Mouse (Mus musculus) myocyte (in vitro differentiated cells): ENCODE results near the gene H13. TPM values are rescaled to one million over a fixed set of nuclear protein-coding genes. Genes with fewer than 3 reads are reported as not detected.

Experiments used
- H3K27me3 ChIP-seq: one replicate; pipeline ENCODE4 v1.6.1; 2011; ENCODE audit not compliant: control insufficient read depth, insufficient read depth, insufficient read length
- H3K36me3 ChIP-seq: one replicate; pipeline ENCODE4 v1.6.1; 2011; ENCODE audit not compliant: control insufficient read depth, insufficient read depth
- H3K4me2 ChIP-seq: one replicate; pipeline ENCODE4 v1.6.1; 2011; ENCODE audit warnings: low read depth, control low read depth
- H3K4me3 ChIP-seq: one replicate; pipeline ENCODE4 v1.5.1; 2011; ENCODE audit warnings: mild to moderate bottlenecking, control low read depth, moderate library complexity
- H3K79me2 ChIP-seq: one replicate; pipeline ENCODE4 v1.6.1; 2011; ENCODE audit not compliant: control insufficient read depth, insufficient read depth
- H3ac ChIP-seq: one replicate; pipeline ENCODE4 v1.6.1; 2011; ENCODE audit not compliant: control insufficient read depth, insufficient read length
- CEBPB ChIP-seq: IDR thresholded peaks from 2 replicates; pipeline ENCODE4 v1.6.1; 2011; ENCODE audit warnings: mild to moderate bottlenecking, moderate library complexity; ENCODE audit not compliant: poor library complexity, insufficient read depth, severe bottlenecking
- E2F4 ChIP-seq: IDR thresholded peaks from one replicate; pipeline ENCODE4 v1.6.1; 2011; ENCODE audit warnings: mild to moderate bottlenecking, control low read depth, moderate library complexity; ENCODE audit not compliant: insufficient read depth
- MAX ChIP-seq: IDR thresholded peaks from one replicate; pipeline ENCODE4 v1.6.1; 2011; ENCODE audit warnings: low read depth, mild to moderate bottlenecking, control low read depth
- MYOD1 ChIP-seq, 3 experiments: IDR thresholded peaks; one replicate each; pipeline ENCODE4 v1.6.1; 2011; ENCODE audit warnings: control low read depth in 2 of 3, low read depth in 2 of 3, mild to moderate bottlenecking in 2 of 3, moderate library complexity in 1 of 3; ENCODE audit not compliant: insufficient read length in 2 of 3, control insufficient read depth in 1 of 3
- MYOG ChIP-seq, 3 experiments: IDR thresholded peaks; one replicate each; pipeline ENCODE4 v1.6.1; 2011; ENCODE audit warnings: control low read depth in 2 of 3, low read depth in 2 of 3, mild to moderate bottlenecking in 2 of 3; ENCODE audit not compliant: insufficient read length in 2 of 3, control insufficient read depth in 1 of 3, insufficient read depth in 1 of 3
- POLR2A ChIP-seq: IDR thresholded peaks from one replicate; pipeline ENCODE4 v1.6.1; 2011; ENCODE audit warnings: low read depth, mild to moderate bottlenecking, control low read depth, moderate library complexity; ENCODE audit not compliant: insufficient read length
- POLR2AphosphoS2 ChIP-seq: IDR thresholded peaks from one replicate; pipeline ENCODE4 v1.6.1; 2011; ENCODE audit warnings: low read depth, control low read depth; ENCODE audit not compliant: insufficient read length
- REST ChIP-seq: IDR thresholded peaks from one replicate; pipeline ENCODE4 v1.6.1; 2011; ENCODE audit warnings: mild to moderate bottlenecking, control low read depth, moderate library complexity; ENCODE audit not compliant: insufficient read depth, insufficient read length
- SRF ChIP-seq: IDR thresholded peaks from one replicate; pipeline ENCODE4 v1.6.1; 2011; ENCODE audit warnings: low read depth; ENCODE audit not compliant: control insufficient read depth, insufficient read length
- TCF12 ChIP-seq: IDR thresholded peaks from one replicate; pipeline ENCODE4 v1.6.1; 2011; ENCODE audit warnings: mild to moderate bottlenecking, control low read depth; ENCODE audit not compliant: poor library complexity, insufficient read depth, severe bottlenecking
- TCF3 ChIP-seq: IDR thresholded peaks from one replicate; pipeline ENCODE4 v1.6.1; 2011; ENCODE audit warnings: low read depth, control low read depth; ENCODE audit not compliant: insufficient read length
- USF1 ChIP-seq: IDR thresholded peaks from one replicate; pipeline ENCODE4 v1.6.1; 2011; ENCODE audit warnings: low read depth, mild to moderate bottlenecking, control low read depth, moderate library complexity
- polyA plus RNA-seq: library from polyadenylated mRNA; unstranded; fragments of >200 nt; fragmentation: generic; extraction: Trizol; gene quantifications from one replicate; pipeline ENCODE4 v1.2.1, GENCODE M21; 2012; ENCODE audit warnings: missing spikeins

Gene H13
- polyA plus RNA-seq, 1 experiment: 190 TPM

DNA sequence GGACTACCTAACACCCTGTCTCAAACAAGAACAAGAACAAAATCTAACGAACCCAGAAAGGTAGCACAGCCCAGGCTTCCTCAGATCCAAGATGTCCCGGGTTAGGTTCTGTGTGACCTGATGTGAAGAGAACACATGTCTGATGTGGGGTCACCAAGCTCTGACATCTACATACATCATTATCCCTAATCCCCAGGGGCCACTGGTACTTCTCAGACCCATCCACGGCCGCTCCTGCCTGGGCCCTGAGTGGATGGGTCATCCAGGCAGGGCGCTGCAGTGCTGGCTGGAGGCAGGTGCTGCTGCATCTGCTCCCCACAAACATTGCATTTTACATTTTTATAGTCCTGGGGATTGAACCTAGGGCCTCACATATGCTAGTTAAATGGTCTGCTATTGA is 71.2 kb downstream of the H13 start:
- Histone ChIP-seq H3K4me2 (no peak overlapping the region), H3K36me3 (no peaks in the 10 kb centered on the region), H3K4me3 (no peak overlapping the region), H3ac (no peak overlapping the region), H3K27me3 (no peaks in the 10 kb centered on the region), H3K79me2 (peaks cover 24% of the 10 kb centered on the region)
- TF ChIP-seq MYOD1 (IDR thresholded peaks at IDR 0.05; ENCODE audit: control insufficient read depth in 1 of 3, insufficient read length in 2 of 3, low read depth in 2 of 3) (peak in 1 of 3 experiments; percentile 45), REST (no peak)

DNA sequence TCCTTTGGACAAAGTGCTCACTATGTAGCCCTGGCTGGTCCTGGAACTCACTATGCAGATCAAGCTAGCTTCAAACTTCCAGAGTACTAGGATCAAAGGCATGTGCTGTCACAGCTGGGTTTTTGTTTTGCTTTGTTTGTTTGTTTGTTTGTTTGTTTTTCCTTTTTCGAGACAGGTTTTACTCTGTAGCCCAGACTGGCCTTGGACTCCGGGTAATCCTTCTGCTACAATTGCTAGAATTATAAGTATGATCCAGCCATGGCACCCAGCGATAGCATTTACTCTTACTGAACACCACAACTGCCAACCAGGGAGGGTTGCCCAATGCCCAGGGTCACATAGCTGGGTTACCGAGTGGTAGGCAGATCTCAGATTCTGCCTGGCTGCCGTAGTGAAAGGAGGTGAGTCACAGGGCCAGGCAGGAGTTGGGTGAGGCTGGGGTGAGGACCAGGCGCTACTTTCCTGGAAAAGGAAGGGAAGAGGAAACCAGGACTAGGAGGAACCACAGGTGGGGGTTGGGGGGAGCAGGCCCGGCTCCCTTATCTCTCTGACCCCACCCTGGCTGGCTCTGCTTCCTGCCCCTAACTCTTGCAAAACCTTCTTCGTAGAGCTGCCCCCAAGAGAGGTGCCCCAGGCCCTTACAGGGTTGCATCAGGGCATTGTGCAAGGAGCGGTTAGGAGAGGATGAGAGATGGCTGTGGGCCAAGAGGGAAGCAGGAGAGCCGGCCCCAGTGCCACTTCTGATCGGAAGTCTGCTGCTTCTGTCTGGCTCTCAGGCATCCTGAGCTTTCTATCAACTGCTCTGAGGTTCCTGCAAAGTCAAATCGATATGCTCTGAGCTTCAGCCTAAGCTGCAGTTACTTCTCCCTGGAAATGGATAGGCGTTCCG is 72.1 kb downstream of the H13 start:
- H3ac ChIP-seq: no peak overlapping the region
- no peaks in the 10 kb centered on the region for H3K27me3 ChIP-seq
- H3K36me3 ChIP-seq: no peaks in the 10 kb centered on the region
- H3K79me2 ChIP-seq: peaks cover 22% of the 10 kb centered on the region
- TF ChIP-seq REST (no peak), TCF3 (no peak), CEBPB (peak; percentile 96), MAX (no peak), MYOG (IDR thresholded peaks at IDR 0.05; ENCODE audit: control insufficient read depth in 1 of 3, insufficient read depth in 1 of 3, insufficient read length in 2 of 3, low read depth in 2 of 3) (peak in 1 of 3 experiments; percentile 47), USF1 (no peak), POLR2A (peak; percentile 37)
- H3K4me2 ChIP-seq: peak overlapping the region; percentile 78
- peak overlapping the region; percentile 5 for H3K4me3 ChIP-seq

DNA sequence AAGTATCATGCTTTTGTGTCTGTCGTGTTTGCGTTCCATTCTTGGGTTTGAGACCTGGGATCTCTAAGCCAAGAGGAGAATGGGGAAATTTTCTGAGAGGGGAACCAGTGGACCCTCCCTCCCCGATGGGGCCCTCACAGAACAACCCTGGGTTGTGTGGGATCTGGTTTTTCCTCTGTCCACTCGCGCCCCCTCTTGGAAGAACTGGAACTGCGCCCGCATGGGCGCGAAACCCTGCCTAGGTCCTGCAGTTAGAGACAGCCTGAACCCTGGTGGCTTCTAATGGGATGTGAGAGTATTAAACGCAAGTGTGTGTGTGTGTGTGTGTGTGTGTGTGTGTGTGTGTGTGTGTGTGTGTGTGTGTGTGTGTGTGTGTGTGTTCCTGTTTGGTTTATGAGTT is 73.2 kb downstream of the H13 start:
- H3K79me2 ChIP-seq: peaks cover 11% of the 10 kb centered on the region
- H3K4me3 ChIP-seq: no peak overlapping the region
- H3K4me2 ChIP-seq: peak overlapping the region; percentile 78
- no peak overlapping the region for H3ac ChIP-seq
- no peaks in the 10 kb centered on the region for H3K36me3 ChIP-seq
- TF ChIP-seq MYOG (IDR thresholded peaks at IDR 0.05; ENCODE audit: control insufficient read depth in 1 of 3, insufficient read depth in 1 of 3, insufficient read length in 2 of 3, low read depth in 2 of 3) (no peak), REST (no peak), POLR2A (no peak), CEBPB (no peak), MAX (no peak), POLR2AphosphoS2 (no peak), MYOD1 (IDR thresholded peaks at IDR 0.05; ENCODE audit: control insufficient read depth in 1 of 3, insufficient read length in 2 of 3, low read depth in 2 of 3) (no peak)
- H3K27me3 ChIP-seq: no peaks in the 10 kb centered on the region

DNA sequence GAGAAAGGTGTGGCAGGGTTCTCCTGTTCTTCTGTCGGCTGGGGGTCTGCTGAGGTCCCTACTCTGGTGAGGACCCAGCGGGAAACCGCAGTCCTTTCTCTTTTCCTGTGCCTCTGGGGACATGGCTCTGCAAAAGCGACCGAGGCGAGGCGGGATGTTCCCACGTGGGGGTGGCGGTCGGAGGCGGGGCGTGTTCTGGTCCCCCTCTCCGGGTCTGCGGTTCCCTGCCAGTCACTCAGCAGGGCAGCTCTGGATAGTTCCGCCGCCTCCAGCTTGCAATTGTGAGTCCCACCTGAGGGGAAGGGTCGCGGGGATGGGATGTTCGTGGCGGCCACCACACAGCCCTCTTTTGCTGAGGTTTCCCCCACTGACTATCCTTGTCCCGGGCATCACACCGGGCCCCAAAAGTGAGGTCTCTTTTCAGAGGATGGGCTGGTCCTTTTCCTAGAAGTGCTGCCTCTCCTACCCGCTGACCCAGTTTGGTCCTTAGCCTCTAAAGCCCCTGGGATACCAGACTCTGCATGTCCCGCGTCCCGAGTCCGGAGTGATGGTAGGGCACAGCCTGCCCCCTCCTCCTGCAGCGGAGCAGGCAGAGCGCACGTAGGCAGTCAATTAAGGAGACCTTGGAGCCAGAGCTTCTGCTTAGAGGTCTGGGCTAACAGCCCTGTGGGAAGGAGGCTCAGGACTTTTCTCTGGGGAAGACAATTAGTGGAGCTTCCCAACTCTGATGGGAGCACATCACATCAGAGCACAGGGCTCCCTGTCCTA is 84.9 kb downstream of the H13 start, which contains the start of gene Cox4i2:
TSS of gene Cox4i2 (plus strand) at position 230 of the 768 bp plus-strand sequence.
- TF ChIP-seq MYOG (IDR thresholded peaks at IDR 0.05; ENCODE audit: control insufficient read depth in 1 of 3, insufficient read depth in 1 of 3, insufficient read length in 2 of 3, low read depth in 2 of 3) (no peak), MAX (no peak), MYOD1 (IDR thresholded peaks at IDR 0.05; ENCODE audit: control insufficient read depth in 1 of 3, insufficient read length in 2 of 3, low read depth in 2 of 3) (no peak), E2F4 (no peak), TCF3 (no peak)
- Histone ChIP-seq H3K27me3 (no peaks in the 10 kb centered on the region), H3K4me2 (no peak within 1 kb of the TSS), H3K4me3 (no peak within 1 kb of the TSS), H3K79me2 (no peaks in the 10 kb centered on the region), H3ac (no peak within 1 kb of the TSS), H3K36me3 (no peaks in the 10 kb centered on the region)

DNA sequence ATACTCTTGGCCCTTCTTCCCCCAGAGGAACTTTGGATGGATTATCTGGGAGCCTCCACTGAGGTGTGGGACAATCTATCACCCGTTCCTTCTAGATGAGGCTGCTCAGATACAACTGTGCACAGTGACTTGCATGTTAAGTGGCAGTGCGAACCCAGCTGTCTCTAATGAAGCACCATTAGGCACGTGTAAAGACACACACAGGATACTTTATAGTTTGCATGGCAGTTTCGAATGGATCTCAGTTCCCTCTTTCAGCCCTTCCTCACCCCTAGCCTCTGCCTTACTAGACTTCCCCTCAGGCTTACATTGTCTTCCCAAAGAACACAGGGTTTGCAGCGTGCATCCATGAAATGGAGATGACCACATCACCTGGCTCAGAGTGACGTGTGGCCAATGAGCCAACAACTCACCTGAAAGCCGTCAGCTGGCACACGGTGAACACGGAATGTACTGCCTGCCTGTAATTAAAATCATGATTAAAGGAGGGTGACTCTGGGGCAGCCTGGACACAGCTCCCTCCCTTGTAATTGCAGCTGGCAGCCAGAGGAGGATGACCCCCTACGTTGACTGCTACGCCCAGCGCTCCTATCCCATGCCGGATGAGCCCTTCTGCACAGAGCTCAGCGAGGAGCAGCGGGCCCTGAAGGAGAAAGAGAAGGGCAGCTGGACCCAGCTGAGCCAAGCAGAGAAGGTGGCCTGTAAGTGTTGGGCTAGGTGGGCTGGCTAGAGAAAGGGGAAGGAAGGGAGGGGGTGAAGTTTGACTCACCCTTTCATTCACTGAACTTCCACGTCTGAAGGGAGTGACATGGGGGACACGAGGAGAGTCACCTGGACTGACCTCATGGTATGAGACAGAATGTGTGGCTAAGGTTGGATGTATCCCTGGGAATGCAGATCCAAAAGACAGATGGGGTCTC is 87.5 kb downstream of the H13 start:
- TF ChIP-seq MYOG (IDR thresholded peaks at IDR 0.05; ENCODE audit: control insufficient read depth in 1 of 3, insufficient read depth in 1 of 3, insufficient read length in 2 of 3, low read depth in 2 of 3) (no peak), CEBPB (no peak), TCF3 (no peak), REST (no peak), MAX (no peak), MYOD1 (IDR thresholded peaks at IDR 0.05; ENCODE audit: control insufficient read depth in 1 of 3, insufficient read length in 2 of 3, low read depth in 2 of 3) (no peak), TCF12 (no peak), POLR2AphosphoS2 (no peak), POLR2A (no peak), USF1 (no peak), SRF (no peak), E2F4 (no peak)
- Histone ChIP-seq H3K79me2 (no peaks in the 10 kb centered on the region), H3ac (no peak overlapping the region), H3K4me3 (no peak overlapping the region), H3K36me3 (no peaks in the 10 kb centered on the region), H3K27me3 (no peaks in the 10 kb centered on the region), H3K4me2 (no peak overlapping the region)
